Mouse (Mus musculus) gastrocnemius, postnatal 25 days (tissue): Measurements from ENCODE around the gene Abca16. TPM values are rescaled to one million over a fixed set of nuclear protein-coding genes. Genes with fewer than 3 reads are reported as not detected.

Source experiments
- DNase-seq: peaks from one replicate; pipeline ENCODE4 v3.0.0; 2022
- long read RNA-seq, 2 experiments: library from polyadenylated mRNA; stranded (forward); transcript quantifications; one replicate each; pipeline ENCODE4 v2.0.0; 2021
- total RNA-seq, 2 experiments: library from RNA; stranded (reverse); gene quantifications; 1 replicate in 1 of 2; 2 replicates in 1 of 2; pipeline ENCODE4 v1.2.3; 2021

Abca16 gene
- not detected for total RNA-seq
- long read RNA-seq, experiment 1: 0 reads
- long read RNA-seq, experiment 2: 0 reads

DNA sequence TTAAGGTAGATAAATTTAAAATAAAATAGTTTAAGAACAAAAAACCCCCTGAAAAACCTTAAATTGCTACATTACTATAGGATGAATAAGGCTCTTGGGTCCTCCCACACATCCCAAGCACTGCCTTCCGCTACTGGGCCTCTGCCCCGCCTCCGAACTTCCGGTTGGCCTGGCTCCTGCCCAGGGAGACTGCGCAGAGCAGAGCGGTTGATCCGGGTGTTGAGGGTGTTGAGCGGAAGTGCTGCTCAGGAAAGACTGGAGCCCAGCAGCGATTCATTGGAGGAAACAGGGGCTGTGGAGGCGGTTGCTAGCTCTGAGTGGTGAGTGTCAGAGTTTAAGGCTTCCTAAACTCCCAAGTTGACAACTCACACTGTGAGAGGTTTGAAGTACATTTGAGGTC lies at the start of gene Abca16:
Gene Abca16, plus strand, starts transcription at position 201 of the 400 bp plus-strand sequence.
- DNase-seq: no peak

DNA sequence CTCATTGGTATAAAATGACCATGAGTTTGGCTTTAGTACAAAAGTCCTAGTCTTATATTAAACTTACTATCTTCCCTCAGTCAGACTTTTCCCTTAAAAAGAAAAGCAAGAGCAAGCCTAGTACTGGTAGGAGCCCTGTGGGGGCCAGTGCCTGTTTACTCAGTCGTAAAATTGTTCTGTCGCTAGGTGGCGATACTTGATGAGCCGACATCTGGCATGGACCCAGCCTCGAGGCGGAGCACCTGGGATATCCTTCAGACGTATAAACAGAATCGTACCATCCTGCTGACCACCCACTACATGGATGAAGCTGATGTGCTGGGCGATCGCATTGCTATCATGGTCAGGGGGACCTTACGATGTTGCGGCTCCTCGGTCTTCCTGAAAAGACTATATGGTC lies 48.3 kb upstream of the Abca16 start:
- DNase-seq: no peak

DNA sequence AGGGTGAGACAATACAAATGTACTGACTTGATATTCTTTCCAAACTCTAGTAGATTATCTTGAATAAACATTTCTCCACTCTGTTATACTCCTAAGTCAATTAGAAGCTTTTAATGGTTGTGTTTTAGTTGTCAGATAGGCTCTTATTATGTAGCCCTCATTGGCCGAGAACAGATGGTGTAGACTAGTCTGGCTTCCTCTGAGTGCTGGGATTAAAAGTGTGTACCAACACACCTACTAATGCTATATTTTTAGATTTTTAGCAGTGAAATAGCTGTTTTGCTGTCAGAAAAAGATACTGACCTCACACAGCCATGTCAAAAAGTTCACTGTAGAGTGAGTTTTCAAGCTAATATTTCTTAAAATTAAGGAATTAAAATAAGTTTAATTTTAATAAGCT lies 2.9 kb downstream of the Abca16 start:
- DNase-seq: no peak

DNA sequence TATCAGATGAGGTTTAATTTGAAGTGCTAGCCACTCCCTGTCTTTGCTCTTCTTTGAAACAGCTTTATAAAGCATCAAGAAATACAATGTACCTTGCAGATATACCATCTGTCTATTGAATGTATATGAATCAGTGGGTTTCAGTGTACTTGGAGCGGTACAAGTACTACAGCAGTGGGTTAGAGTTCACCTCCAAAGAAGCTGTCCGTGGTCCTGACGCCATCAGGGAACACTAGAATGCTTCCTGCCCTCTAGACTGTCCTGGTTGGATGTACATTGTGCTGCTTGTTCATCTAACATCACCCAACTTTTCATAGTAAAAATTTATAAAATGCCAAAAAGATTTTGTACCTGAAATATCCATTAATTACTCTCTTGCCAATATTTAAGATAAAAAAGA lies 17.2 kb downstream of the Abca16 start:
- DNase-seq: no peak

DNA sequence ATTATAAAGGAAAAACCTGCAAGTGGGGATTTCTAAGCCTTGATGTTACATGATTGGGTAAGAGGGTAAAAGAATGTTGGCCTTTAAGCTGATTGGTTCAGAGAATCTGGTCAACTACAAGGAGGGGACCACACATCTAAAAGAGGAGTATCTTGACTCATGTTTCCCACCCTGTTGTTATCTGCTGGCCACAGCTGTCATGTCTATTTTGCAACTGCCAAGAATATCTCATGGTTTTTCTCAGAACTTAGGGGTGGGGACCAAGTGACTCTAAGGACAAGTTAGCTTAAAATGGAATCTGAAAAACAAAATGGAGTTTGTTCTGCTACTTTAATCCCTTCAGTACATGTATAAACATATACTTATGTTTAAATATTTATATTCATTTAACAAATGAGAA lies 22.0 kb downstream of the Abca16 start:
- no peak for DNase-seq

DNA sequence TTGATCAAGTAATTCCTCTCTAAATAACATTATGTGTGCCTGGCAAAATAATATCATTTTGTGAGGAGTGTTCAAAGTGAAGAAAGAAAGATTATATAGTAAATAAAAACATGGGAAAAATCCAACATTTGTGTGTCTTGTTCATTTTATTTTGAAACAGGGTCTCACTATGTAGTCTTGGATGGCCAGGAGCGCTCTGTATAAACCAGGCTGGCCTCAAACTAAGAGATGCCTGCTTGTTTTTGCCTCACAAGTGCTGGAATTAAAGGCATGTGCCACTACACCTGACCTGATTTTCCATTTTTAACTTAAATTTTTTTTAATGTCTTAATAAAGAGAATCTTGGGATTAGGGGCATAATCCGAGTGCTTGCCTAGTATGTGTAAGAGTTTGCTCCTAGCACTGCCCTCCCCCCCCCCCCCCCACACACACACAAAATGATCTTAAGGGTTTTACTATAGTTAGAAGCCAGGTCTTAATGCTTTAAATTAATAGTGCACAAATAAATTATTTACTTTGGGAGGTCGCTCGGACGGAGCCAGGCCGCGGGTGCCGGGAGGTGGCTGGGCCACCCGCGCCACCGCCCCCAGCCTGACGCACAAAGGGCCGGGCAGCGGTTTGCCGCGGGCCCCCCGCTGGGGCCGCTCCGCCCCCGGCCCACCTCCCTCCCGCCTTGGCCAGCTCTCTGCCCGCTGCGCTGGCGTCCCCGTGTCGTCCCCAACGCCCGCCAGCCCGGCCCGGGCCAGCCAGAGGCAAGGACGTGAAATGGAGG lies 94.6 kb downstream of the Abca16 start:
- no peak for DNase-seq

DNA sequence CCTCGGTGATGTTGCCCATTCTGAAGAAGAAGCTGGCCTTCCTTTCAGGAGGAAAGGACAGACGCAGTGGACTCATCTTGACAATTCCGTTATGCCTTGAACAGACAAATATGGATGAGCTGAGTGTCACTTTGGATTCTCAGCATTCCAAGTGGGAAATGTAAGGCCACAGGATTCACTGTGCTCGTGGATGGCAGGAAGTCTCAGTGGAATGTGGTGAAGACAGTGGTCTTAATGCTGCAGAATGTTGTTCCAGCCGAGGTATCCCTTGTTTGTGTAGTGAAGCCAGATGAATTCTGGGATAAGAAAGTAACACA lies 95.2 kb downstream of the Abca16 start:
- DNase-seq: no peak

DNA sequence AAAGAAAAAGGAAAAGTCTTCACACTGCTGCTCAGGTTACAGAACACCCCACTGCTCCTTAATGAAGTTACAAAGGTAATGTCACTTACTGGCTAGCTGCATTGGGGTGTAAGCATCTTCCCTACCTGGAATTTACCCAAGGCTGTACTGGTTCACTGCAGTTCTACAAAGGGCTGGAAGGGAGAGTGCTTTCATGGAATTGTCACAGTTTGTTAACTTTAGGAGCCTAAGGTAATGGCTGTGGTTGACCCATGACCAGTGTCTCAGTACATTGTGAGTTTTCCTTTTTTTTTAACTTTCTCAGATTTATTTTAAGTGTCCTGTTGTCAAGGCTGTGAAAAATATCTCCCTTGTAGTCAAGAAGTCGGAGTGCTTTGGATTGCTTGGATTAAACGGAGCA lies 125.4 kb downstream of the Abca16 start:
- DNase-seq: no peak

DNA sequence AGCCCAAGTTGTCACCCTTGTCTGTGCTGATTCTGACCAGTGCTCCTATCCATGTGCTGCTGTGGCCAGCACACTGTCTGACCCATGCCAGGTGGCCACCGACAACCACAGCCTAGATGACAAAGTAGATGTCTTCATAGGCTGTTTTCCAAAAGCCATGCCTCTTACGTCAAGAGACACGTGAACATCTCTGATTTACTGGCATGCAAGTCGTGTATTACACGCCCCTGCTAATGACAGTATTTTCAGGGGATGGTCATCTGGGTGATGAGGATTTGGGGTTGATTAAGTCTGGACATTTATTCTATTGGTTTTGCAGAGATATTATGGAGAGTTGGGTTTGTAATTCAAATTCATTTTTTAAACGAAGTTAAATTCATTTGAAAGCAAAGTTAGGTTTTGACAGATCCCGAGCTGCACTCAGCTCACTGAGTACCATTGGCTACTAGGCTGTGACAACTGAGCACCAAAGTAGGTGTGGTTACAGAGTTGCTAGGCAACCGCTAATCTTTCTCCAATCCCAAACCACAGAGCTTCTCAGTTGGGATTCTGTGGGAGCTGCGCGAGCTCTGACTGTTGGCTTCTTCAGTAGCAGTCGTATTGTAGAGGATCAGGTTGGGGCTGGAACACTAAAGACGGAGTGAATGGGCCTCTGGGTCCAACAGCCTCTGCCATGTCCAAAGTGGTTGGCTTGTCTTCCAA lies 143.2 kb downstream of the Abca16 start:
- DNase-seq: no peak

DNA sequence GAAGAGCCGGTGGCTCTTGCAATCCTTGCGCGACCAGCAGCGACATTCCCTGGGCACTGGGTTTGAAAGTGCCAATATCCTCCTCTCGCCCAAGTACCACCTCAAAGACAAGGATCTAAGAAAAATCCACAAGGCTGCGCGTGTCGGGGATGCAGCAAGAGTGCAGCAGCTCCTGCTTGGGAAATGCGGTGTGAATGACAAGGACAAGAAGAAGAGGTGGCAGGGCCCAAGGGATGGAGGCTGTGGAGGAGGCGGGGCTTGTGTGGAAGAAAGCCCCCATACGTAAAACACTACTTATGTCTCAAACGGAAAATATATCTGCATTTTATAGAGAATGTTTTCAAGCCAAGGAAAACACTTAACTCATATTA lies 143.7 kb downstream of the Abca16 start:
- no peak for DNase-seq

DNA sequence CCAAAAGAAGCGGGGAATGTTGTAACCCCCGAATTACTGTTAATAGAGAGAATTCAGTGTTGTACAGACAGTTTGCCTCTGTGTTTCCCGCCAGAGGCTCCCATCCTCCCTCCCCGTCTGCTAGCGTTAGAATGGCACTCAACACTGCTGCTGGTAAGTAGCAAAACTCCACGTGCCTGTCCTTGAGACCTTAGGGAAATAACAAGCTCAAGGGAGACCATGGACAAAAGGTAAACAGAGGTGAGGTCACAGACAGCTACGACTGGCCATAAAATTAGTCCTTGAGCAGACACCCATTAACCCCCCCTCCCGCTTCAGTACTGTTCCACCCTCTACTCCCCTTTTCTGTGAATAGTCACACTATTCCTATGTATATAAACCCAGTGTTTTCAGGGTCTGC lies 157.9 kb downstream of the Abca16 start:
- DNase-seq: no peak

DNA sequence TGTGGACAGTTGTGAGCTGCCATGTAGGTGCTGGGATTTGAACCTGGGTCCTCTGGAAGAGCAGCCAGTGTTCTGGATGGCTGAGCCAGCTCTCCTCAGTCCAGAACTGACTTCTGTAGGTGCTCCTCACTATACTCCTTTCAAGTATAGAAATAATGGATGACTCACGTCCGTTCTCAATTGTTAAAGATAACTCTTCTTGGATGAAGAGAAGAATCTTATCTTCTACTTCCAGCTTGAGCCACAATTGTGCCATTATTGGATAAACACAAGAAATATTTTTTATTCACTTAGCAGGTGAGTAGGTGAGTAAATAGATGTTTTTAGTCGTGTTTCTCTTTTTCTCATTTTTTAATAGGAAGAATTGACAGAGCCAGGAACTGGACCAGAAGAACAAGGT lies 167.1 kb downstream of the Abca16 start:
- DNase-seq: no peak

Other genes starting within 250 kb of the Abca16 start
- under 1 TPM in 1 of 2 experiments, not detected in 1; 0.10 TPM for gene Anks4b, start 235.8 kb upstream of the Abca16 start, total RNA-seq
- 1 to 10 TPM; 4.2 to 5.5 TPM for gene Crym, start 207.5 kb upstream of the Abca16 start, total RNA-seq
- gene Abca14, start 205.7 kb upstream of the Abca16 start, total RNA-seq: not detected
- not detected for gene Abca15, start 81.0 kb upstream of the Abca16 start, total RNA-seq
- 100 to 1,000 TPM; 519 to 547 TPM for gene Uqcrc2, start 225.5 kb downstream of the Abca16 start, total RNA-seq